Mouse (Mus musculus) hindbrain, postnatal 0 days (tissue): ENCODE measurements around the gene Strn4. TPM values are rescaled to one million over a fixed set of nuclear protein-coding genes. Genes with fewer than 3 reads are reported as not detected.
A peak's percentile ranks its signal among the peaks of the same experiment; 100 is the strongest.

Experiments used
- ATAC-seq: fragments of 200-750 bp; cut with Nextera tagmentation; 2 replicates; pipeline ENCODE4 v1.8.0; 2017; ENCODE audit warnings: mild to moderate bottlenecking, moderate TSS enrichment, moderate library complexity
- DNase-seq: peaks from one replicate; pipeline ENCODE4 v3.0.0-alpha.2; 2015; ENCODE audit warnings: low spot score
- H3K27ac ChIP-seq: fragments of 300-500 bp; sonication (generic); 2 replicates; pipeline ENCODE4 v1.5.1; 2014; ENCODE audit warnings: mild to moderate bottlenecking
- H3K27me3 ChIP-seq: fragments of 300-500 bp; sonication (generic); 2 replicates; pipeline ENCODE4 v1.6.1; 2014; ENCODE audit warnings: low read length, mixed read lengths; ENCODE audit not compliant: insufficient read depth
- H3K36me3 ChIP-seq: fragments of 300-500 bp; sonication (generic); 2 replicates; pipeline ENCODE4 v1.6.1; 2014; ENCODE audit warnings: low read length, mixed read lengths; ENCODE audit not compliant: insufficient read depth
- H3K4me1 ChIP-seq: fragments of 300-500 bp; sonication (generic); 2 replicates; pipeline ENCODE4 v1.6.1; 2014; ENCODE audit warnings: antibody characterized with exemption, low read length, mixed read lengths; ENCODE audit not compliant: insufficient read depth
- H3K4me2 ChIP-seq: fragments of 300-500 bp; sonication (generic); 2 replicates; pipeline ENCODE4 v1.6.1; 2014; ENCODE audit warnings: low read depth, mild to moderate bottlenecking, low read length, moderate library complexity, mixed read lengths
- H3K4me3 ChIP-seq: fragments of 300-500 bp; sonication (generic); 2 replicates; pipeline ENCODE4 v1.5.1; 2014; ENCODE audit warnings: low read length
- H3K9ac ChIP-seq: fragments of 300-500 bp; sonication (generic); replicated peaks from 2 replicates; pipeline ENCODE4 v1.6.1; 2014; ENCODE audit warnings: mild to moderate bottlenecking, low read length, moderate library complexity, mixed read lengths
- H3K9me3 ChIP-seq: fragments of 300-500 bp; sonication (generic); 2 replicates; pipeline ENCODE4 v1.6.1; 2016; ENCODE audit warnings: low read length, mixed read lengths
- CTCF ChIP-seq: IDR thresholded peaks from 2 replicates; pipeline ENCODE4 v1.5.1; 2016; ENCODE audit warnings: antibody characterized with exemption, control low read depth, low read depth
- WGBS: fragments of 180-500 bp; shearing (Covaris S2); extraction: QIAGEN DNeasy Blood & Tissue Kit; methylation state at CpG from one replicate; pipeline ENCODE4 v1.1.7; 2014; 5-methylcytosine and 5-hydroxymethylcytosine counted together
- polyA plus RNA-seq: library from polyadenylated mRNA; unstranded; fragments of >200 nt; fragmentation: Nextera tagmentation; extraction: Ambion mirVana; gene quantifications from 2 replicates; pipeline ENCODE4 v1.2.1, GENCODE M21; 2015
- total RNA-seq: library from RNA; depleted of rRNA; stranded (reverse); fragments of >200 nt; gene quantifications from 2 replicates; pipeline ENCODE4 v1.2.3, GENCODE M21; 2014

The Strn4 gene
- total and polyA plus RNA-seq, 2 experiments from 2014 or later = 141 to 234 TPM

- Histone ChIP-seq H3K4me1 (no peaks in the 10 kb centered on the region), H3K4me3 (no peak overlapping the region), H3K27me3 (no peaks in the 10 kb centered on the region), H3K9me3 (no peaks in the 10 kb centered on the region), H3K4me2 (no peak overlapping the region), H3K36me3 (no peaks in the 10 kb centered on the region; the same call in 1 of the 2 replicates), H3K27ac (no peak overlapping the region), H3K9ac (no peak overlapping the region)
- DNase-seq (no peak), ATAC-seq (no peak)
- no peak for TF ChIP-seq CTCF
- 77% methylated on average over 5 of the region's 5 CpGs for WGBS
Measured at GRCm38 (mm10) chr7:16792316-16792715, 23.4 kb upstream of the Strn4 start.

- 96% methylated on average over 19 of the region's 19 CpGs for WGBS
- ATAC-seq = no peak
Measured at GRCm38 (mm10) chr7:16793010-16793725, 22.5 kb upstream of the Strn4 start.

GRCm38 (mm10) chr7:16794886-16795285, 20.8 kb upstream of the Strn4 start:
- H3K9me3 ChIP-seq = no peaks in the 10 kb centered on the region
- no peak overlapping the region for H3K4me2 ChIP-seq
- ATAC-seq (no peak), DNase-seq (no peak)
- 92% methylated on average over 5 of the region's 5 CpGs for WGBS
- H3K4me1 ChIP-seq = no peaks in the 10 kb centered on the region
- no peak overlapping the region for H3K9ac ChIP-seq
- no peaks in the 10 kb centered on the region for H3K27me3 ChIP-seq
- H3K27ac ChIP-seq = no peak overlapping the region
- no peak overlapping the region for H3K4me3 ChIP-seq
- TF ChIP-seq CTCF = no peak
- H3K36me3 ChIP-seq = no peaks in the 10 kb centered on the region; the same call in 1 of the 2 replicates

More at GRCm38 (mm10) chr7:16793010-16793725, 22.5 kb upstream of the Strn4 start:
- Histone ChIP-seq H3K27me3 (no peaks in the 10 kb centered on the region), H3K4me1 (no peaks in the 10 kb centered on the region), H3K27ac (no peak overlapping the region), H3K9ac (no peak overlapping the region), H3K4me2 (no peak overlapping the region), H3K4me3 (no peak overlapping the region), H3K36me3 (no peaks in the 10 kb centered on the region; the same call in 1 of the 2 replicates), H3K9me3 (no peaks in the 10 kb centered on the region)
- TF ChIP-seq CTCF = no peak
- no peak for DNase-seq

GRCm38 (mm10) chr7:16804409-16805028, 11.2 kb upstream of the Strn4 start:
- Histone ChIP-seq H3K27me3 (no peaks in the 10 kb centered on the region), H3K36me3 (0 out of 2 replicates have a peak, but pooled peaks cover 2% of the 10 kb centered on the region), H3K4me3 (no peak overlapping the region), H3K27ac (no peak overlapping the region), H3K9me3 (no peaks in the 10 kb centered on the region), H3K9ac (no peak overlapping the region), H3K4me2 (no peak overlapping the region), H3K4me1 (no peaks in the 10 kb centered on the region)
- TF ChIP-seq CTCF = peak; percentile 79
- ATAC-seq (peak; percentile 25; the same call in 1 of the 2 replicates), DNase-seq (peak; percentile 55)
- WGBS = 31% methylated on average over 8 of the region's 8 CpGs

GRCm38 (mm10) chr7:16807936-16808335, 7.8 kb upstream of the Strn4 start:
- 89% methylated on average over 9 of the region's 9 CpGs for WGBS
- H3K4me2 ChIP-seq = no peak overlapping the region
- ATAC-seq = no peak

GRCm38 (mm10) chr7:16808647-16809046, 7.0 kb upstream of the Strn4 start:
- Histone ChIP-seq H3K27me3 (no peaks in the 10 kb centered on the region), H3K27ac (no peak overlapping the region), H3K9me3 (no peaks in the 10 kb centered on the region), H3K9ac (no peak overlapping the region), H3K4me1 (no peaks in the 10 kb centered on the region), H3K4me3 (no peak overlapping the region), H3K4me2 (no peak overlapping the region), H3K36me3 (0 out of 2 replicates have a peak, but pooled peaks cover 2% of the 10 kb centered on the region)
- 86% methylated on average over 9 of the region's 9 CpGs for WGBS
- TF ChIP-seq CTCF = no peak
- DNase-seq = no peak
- no peak for ATAC-seq

More at GRCm38 (mm10) chr7:16807936-16808335, 7.8 kb upstream of the Strn4 start:
- Histone ChIP-seq H3K4me1 (no peaks in the 10 kb centered on the region), H3K36me3 (0 out of 2 replicates have a peak, but pooled peaks cover 2% of the 10 kb centered on the region), H3K27me3 (no peaks in the 10 kb centered on the region), H3K27ac (no peak overlapping the region), H3K9me3 (no peaks in the 10 kb centered on the region), H3K9ac (no peak overlapping the region), H3K4me3 (no peak overlapping the region)
- peak; percentile 10 for DNase-seq
- TF ChIP-seq CTCF = peak; percentile 23; the same call in 1 of the 2 replicates
